Mouse (Mus musculus): ENCODE measurements around the gene Glod4.
A peak's percentile ranks its signal among the peaks of the same experiment; 100 is the strongest.
"Not testable (repeated sequence)": the region's sequence is repeated elsewhere in the genome, so short reads cannot be mapped to it uniquely, and the experiment has no call there.

Glod4 gene

DNA sequence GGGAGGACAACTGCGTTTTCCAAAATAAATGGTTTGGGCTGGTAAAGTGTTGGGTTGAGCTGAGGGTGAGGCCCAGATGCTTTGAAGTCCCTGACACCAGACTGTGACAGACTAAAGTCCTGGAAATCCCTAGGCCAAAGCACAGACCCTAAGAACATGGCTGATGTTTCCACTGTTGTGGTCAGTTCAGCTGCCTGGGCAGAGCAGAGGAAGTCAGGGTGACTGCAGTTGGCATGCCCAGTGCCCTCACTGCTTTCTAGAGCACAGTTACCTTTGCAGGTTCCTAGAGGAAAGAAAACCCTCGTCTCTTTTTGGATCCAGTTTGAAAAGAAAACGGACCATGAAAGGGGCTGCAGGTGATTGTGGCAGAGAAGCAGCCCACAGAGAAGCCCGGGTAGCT lies 13.9 kb upstream of the Glod4 start:
- DNase-seq (ENCODE audit: low spot score): no peak

DNA sequence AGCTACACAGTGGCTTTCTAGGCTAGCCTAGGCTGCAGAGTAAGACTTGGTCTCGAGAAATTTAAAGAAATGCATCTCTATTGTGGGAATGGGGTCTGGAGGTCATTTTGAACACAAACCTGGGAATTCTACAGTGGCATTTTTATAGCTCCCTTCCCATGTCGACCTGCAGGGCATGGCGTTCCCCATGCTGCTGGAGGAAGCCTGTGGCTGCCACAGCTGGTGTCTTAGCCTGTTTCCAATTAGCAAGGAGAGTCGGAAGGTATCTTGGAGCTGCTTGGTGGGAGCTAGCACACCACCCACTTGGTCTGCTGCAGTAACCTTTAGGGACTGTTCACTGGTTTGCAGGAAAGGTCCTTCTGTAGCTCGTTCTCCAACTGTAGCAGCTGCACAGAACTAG lies 12.6 kb upstream of the Glod4 start:
- DNase-seq (ENCODE audit: low spot score): no peak

DNA sequence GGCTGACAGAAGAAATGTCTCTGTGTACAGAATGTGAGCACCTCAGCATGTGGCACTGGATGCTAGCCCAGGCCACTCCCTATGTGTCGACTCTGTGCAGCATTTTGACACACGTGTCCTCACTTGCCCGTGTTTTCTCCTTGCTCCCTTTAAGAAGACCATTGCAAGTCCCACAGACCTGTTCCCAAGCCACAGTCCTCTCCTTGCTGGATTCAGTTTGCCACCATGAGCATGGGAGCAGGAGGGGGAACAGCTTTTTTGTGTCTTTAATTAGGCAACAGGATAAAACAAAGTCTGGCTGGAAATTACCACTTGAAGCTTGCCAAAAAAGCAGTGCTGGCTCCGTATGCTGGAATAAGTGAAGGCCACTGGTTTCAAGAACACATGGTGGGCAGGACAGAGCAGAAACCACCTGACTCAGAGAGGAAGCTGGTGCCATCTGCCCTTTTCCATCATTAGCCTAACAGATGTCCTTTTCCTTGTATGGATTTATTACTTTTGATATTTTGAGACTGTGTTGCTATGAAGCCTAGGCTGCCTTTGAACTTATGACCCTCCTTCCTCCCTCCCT lies 12.0 kb upstream of the Glod4 start:
- DNase-seq (ENCODE audit: low spot score): no peak

DNA sequence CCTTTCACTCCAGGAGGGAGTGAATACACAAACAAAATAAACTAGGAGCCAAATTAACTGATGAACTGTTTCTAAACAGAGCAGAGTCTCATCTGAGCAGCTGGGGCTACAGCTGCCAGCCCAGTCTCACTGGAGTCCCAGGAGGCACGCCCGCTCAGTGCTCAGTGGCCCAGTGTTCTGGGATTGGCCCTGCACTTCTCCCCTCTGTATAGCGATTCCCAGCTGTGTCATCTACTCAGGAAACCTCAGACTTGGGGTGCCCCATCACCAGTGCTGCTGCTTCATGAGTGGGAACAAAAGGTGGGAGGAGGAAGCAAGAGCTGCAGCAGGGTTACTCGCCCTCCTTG lies 10.4 kb upstream of the Glod4 start:
- DNase-seq (ENCODE audit: low spot score): no peak

- DNase-seq (ENCODE audit: low spot score): peak; percentile 74
Measured at GRCm38 (mm10) chr11:76253145-76253917, 9.8 kb upstream of the Glod4 start.

DNA sequence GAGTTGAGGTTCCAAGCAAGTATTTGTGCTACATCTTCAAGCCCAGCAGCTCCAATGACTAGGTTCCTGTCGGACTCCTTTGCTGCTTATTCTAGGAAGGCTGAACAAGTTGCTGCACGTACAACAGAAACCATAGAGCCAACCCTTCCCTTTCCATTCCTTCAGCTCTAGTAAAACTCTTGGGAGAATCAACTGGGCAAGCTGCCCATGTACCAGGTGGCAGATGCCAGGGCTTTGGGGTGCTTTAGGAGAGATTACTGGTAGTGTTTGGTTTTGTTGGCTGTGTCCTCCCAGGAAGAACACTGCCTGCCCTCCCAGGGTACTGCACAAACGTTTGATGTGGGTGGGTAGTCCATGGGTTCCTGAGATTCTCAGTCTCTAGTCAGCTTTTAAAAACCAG lies 8.5 kb upstream of the Glod4 start:
- no peak for DNase-seq (ENCODE audit: low spot score)

DNA sequence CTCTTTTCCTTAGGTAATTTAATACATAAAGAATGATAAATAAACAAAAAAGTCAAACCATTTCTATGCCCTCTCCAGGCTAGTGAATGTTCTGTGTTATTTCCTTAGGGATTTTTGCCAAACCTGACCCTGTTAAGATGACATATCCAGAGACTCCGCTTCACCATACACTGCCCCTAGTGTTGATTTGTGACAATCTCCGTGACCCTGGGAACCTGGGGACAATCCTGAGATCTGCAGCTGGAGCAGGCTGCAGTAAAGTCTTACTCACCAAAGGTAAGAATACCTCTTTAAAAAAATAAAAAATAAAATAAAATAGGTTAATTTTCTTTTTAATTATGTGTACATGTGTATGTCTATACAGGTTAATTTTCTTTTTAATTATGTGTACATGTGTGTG lies 3.7 kb upstream of the Glod4 start:
- DNase-seq (ENCODE audit: low spot score): no peak

DNA sequence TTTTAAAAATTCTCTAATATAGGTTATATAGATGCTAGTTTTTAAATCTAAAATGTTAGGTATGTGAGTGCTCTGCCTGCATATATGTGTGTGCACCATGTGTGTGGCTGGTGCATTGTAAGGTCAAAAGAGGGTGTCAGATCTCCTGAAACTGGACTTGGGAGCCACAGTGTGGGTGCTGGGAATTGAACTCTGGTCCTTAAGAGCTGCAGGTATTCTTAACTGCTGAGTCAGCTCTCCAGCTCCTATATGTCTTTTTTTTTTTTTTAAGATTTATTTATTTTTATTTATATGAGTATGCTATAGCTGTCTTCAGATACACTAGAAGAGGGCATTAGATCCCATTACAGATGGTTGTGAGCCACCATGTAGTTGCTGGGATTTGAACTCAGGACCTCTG lies 2.9 kb upstream of the Glod4 start:
- DNase-seq (ENCODE audit: low spot score): no peak

DNA sequence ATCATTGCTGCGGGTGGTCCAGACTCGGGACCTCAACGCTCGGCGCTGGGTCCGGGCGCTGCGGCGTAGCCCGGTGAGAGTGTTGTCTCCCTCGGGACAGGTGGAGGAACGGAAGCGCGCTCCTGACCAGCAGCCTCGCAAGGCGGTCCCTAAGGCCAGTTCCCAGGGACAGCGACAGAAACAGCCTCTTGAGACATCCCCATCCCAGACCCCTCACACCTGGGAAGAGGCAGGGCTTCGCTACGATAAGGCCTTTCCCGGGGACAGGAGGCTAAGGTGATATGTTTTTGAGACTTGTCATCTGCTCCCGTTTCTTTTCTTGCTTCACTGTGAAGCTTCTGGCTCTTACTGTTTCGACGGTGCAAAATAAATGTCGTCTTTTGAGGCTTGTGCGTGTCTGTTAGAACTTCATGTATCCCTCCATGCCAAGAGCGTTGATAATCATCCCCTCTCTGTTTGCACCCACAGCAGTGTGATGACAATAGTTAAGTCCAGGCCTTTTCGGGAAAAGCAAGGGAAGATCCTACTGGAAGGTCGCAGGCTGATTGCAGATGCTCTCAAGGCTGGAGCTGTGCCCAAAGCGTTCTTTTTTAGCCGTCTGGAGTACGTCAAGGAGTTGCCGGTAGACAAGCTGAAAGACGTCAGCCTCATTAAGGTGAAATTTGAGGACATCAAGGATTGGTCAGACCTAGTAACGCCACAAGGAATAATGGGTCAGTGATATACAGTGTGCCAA lies 454 bp upstream of the Glod4 start:
- DNase-seq (ENCODE audit: low spot score): no peak

DNA sequence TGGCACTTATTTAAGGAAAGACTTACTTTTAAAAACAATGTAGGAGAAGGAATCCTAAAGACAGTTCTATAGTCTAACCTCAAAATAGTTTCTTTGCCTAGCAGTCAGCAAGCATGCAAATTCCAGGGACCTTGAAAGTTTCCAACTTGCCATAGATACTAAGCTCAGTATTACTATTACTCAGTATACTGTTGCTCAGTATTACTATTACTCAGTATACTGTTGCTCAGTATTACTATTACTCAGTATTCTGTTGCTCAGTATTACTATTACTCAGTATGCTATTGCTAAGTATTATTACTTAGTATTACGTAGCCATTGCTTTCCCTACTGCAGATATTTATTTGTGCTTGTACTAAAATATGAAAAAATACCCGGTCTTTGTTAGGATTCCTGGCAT lies 3.8 kb downstream of the Glod4 start:
- DNase-seq (ENCODE audit: low spot score): no peak

- no peak for DNase-seq (ENCODE audit: low spot score)
Measured at GRCm38 (mm10) chr11:76236136-76236535, 7.4 kb downstream of the Glod4 start.

- DNase-seq (ENCODE audit: low spot score): no peak
Measured at GRCm38 (mm10) chr11:76225051-76225450, 18.5 kb downstream of the Glod4 start.

- no peak for DNase-seq (ENCODE audit: low spot score)
Measured at GRCm38 (mm10) chr11:76224631-76225030, 18.9 kb downstream of the Glod4 start.

GRCm38 (mm10) chr11:76217390-76217800 lies 26.1 kb downstream of the Glod4 start, which contains the start of the genes Dbil5 and Gemin4:
Dbil5 (plus strand) TSS chr11:76217608.
Gemin4 (minus strand) TSS chr11:76217664.
- peak; percentile 94 for DNase-seq (ENCODE audit: low spot score)

DNA sequence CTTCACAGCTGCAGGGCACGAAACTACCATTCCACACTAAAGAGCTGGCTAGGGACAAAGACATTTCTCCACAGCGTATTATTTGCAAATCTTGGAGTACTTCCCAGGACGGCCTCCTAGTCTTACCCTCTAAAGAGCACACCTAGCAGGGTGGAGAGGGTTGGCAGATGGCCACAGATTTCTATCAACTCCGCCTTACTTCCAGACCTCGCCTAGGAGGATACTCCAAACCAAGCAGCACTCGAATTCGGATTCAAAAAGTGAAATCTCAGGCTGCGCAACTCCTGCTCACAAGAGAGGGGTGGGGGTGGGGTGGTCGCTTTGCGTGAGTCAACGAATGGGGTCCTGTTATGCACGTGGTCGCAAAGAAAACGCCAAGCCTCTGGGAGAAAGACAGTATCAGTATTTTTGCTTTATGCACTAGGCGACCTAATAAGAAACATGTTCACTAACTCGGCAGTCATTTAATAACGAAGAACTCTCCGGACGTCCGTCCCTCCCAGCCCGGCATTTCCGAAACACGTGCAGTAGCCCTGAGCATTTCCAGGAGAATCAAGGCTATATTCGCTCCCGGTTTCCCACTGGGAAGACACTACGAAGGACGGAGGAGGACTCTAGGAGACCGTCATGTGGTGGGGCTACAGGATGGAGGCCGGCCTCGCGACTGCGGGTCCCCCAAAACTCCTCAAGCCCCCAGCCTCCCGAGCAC lies 26.7 kb downstream of the Glod4 start:
- DNase-seq (ENCODE audit: low spot score): no peak

GRCm38 (mm10) chr11:76216049-76216540 lies 27.4 kb downstream of the Glod4 start:
- DNase-seq (ENCODE audit: low spot score): no peak

DNA sequence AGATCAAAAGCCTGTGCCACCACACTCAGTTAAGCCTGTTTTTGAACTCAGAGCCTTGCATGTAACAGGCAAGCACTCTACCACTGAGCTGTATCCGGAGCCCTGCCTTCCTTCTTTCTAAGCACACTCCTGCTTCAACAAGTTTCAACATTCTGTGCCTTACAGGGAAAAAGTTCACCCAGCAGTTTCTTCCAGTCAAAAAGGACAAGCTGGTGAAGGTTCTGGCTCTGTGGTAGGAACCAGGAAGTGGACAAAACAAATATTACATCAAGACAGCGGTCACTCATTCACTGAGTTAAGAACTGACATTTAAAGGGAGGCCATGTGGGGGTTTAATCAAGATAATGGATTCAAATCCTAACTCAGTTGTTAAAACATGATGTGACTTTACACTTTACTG lies 28.5 kb downstream of the Glod4 start:
- DNase-seq (ENCODE audit: low spot score): peak; percentile 31

DNA sequence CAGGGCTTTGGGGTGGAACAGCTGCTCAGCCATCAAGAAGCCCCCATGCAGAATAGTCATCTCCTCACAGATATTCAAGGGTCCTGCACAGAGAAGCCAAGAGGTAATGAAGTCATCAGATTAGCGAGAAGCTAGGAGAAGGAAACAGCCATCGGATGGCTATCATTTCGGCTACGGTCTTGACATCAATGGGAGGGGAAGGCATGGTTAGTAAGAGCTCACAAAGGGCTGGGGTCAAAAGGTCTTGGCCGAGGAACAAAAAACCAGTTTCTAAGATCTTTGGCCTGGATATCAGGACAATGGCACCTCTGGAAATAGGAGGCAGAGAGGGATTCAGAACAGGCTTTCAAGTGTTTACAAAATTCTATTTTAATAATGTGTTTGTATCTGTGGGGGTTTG lies 29.7 kb downstream of the Glod4 start:
- DNase-seq (ENCODE audit: low spot score): no peak

DNA sequence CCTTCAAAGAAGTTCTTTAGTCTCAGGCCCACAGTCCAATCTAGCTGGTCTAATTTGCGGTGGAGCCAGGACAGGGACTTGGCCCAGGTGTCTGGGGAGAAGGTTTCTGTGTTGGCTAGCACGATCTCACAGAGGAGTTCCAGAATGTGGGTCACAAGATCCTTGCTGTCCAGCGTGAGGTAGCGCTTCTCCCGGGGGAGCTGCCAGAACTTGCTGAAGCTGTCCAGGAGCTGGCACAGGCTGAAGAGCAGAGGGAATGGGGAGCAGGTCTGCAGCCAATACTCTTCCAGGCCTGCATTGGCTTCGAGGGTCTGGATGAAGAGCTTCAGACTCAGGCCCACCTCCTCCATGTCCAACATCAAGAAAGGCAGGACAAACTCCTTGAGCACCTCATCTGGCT lies 31.9 kb downstream of the Glod4 start:
- not testable (repeated sequence) for DNase-seq (ENCODE audit: low spot score)

DNA sequence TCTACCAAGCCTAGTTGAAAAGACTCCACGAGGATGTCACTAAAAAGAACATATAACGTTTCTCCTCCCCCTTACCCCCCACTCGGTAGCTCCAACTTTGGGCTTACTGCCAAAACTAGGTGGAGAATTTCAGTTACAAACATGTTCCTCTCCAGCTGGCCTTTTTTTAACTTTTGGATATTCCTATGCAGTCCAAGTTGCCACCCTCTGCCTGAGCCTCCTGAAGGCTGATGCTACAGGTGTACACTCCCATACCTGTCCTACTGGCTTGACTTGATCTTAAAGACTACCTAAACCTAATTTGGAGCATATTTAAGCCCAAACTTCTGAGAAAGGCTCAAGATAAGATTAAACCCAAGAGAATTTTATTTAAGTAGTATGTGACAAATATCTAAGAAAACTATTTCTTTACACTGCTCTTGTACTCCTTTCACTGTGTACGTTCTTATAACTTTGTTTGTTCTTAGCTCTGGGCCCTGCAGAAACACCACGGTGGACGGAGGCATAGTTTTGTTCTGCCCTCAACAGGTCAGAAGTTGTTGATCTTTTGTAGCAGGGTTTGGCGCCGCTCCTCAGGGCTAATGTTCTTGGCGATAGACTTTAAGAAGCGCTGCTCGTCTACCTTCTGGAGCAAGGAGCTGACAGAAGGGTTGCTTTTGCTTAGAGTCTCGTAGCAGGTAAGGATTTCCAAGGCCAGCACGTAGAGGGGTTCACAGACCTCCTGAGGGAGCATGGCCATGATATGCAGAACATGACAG lies 33.1 kb downstream of the Glod4 start:
- DNase-seq (ENCODE audit: low spot score): no peak

DNA sequence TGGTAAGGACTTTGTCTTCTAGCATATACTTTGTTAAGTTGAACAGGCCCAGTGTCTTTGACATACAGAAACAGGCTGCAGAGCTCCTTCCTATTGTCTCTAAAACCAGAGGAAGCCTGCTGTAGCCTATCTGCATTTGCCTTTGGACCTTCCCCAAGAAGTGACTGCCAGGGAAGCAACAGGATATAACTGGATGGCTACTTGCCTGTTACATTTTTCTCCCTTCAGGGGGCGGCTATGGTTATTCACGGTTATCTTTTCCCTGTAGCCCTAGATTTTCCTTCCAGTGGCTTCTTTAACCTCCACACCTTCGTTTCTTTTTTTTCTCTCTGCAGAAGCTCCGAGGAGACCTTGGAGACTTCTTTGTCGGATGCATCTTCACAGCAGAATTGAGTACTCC lies 36.7 kb downstream of the Glod4 start:
- no peak for DNase-seq (ENCODE audit: low spot score)

All from yolk sac, embryonic 10.5 days (tissue).